In genomic region chr11:113143839-113144627, GRCm38 (mm10) we compare ENCODE assay signal across 9 mouse cellular contexts.
DNase-seq lines count a peak whose midpoint lies in the region; ATAC-seq lines count a peak whose summit lies in the region.
"Had no signal": no experiment of that assay in that cellular context is flagged by ENCODE, and none has a peak within 500 bp of the region (broad histone marks: within the 10 kb centered on the region; RNA-seq: fewer than 3 reads in every experiment).

No protein-coding gene starts in this region.

- H3K27ac ChIP-seq in hindbrain, embryonic 16.5 days (ENCODE audit: low read depth, low read length) = peak overlapping the region; percentile 78
- H3K27ac ChIP-seq in midbrain, embryonic 14.5 days (replicated peaks; ENCODE audit: low read depth, low read length) = peak overlapping the region; percentile 28; the same call in 1 of the 2 replicates
- H3K27ac ChIP-seq in stomach, embryonic 14.5 days (ENCODE audit: low read length) = no peak overlapping the region
- H3K27ac ChIP-seq: embryonic facial prominence, embryonic 13.5 days had no signal

- WGBS in hindbrain, embryonic 16.5 days = 13% methylated on average over 14 of the region's 14 CpGs
- 5% methylated on average over 14 of the region's 14 CpGs for WGBS in midbrain, embryonic 14.5 days
- 35% methylated on average over 14 of the region's 14 CpGs for WGBS in stomach, embryonic 14.5 days

- no peaks in the 10 kb centered on the region for H3K27me3 ChIP-seq in hindbrain, embryonic 16.5 days (replicated peaks; ENCODE audit: control insufficient read depth, insufficient read depth, low read length)
- no peaks in the 10 kb centered on the region for H3K27me3 ChIP-seq in midbrain, embryonic 14.5 days (ENCODE audit: control insufficient read depth, insufficient read depth, low read length)
- H3K27me3 ChIP-seq in stomach, embryonic 14.5 days (ENCODE audit: control insufficient read depth, insufficient read depth, low read length) = no peaks in the 10 kb centered on the region
- H3K27me3 ChIP-seq: embryonic facial prominence, embryonic 13.5 days had no signal

- peak; percentile 58 for DNase-seq in layer of hippocampus, adult 11-12 months (ENCODE audit: low spot score)
- DNase-seq in layer of hippocampus, adult 9-10 months (ENCODE audit: low spot score) = no peak
- DNase-seq in cerebellum, adult 9-10 months = peak; percentile 74
- DNase-seq in gastrocnemius, postnatal 36 days = peak; percentile 47 to 64
- DNase-seq in midbrain, embryonic 14.5 days = peak; percentile 80
- no peak for DNase-seq in spleen, postnatal 10 days (ENCODE audit: low spot score in 2 of 2)

- no peak overlapping the region for H3K4me3 ChIP-seq in hindbrain, embryonic 16.5 days (ENCODE audit: low read length)
- H3K4me3 ChIP-seq in midbrain, embryonic 14.5 days (replicated peaks; ENCODE audit: low read depth, low read length) = no peak overlapping the region
- no peak overlapping the region for H3K4me3 ChIP-seq in stomach, embryonic 14.5 days (ENCODE audit: low read depth, low read length)
- H3K4me3 ChIP-seq: embryonic facial prominence, embryonic 13.5 days had no signal

- peak overlapping the region; percentile 26 for H3K9ac ChIP-seq in hindbrain, embryonic 16.5 days (ENCODE audit: low read depth, low read length)
- H3K9ac ChIP-seq in midbrain, embryonic 14.5 days (replicated peaks; ENCODE audit: low read length) = no peak overlapping the region; the same call in 1 of the 2 replicates
- no peak overlapping the region for H3K9ac ChIP-seq in stomach, embryonic 14.5 days (replicated peaks; ENCODE audit: low read depth, low read length)
- H3K9ac ChIP-seq: embryonic facial prominence, embryonic 13.5 days had no signal

- peak; percentile 86 for ATAC-seq in hindbrain, embryonic 16.5 days
- ATAC-seq in midbrain, embryonic 14.5 days (ENCODE audit: low FRiP score, low TSS enrichment) = peak; percentile 62; the same call in 1 of the 2 replicates
- no peak for ATAC-seq in stomach, embryonic 14.5 days (ENCODE audit: insufficient number of reproducible peaks, insufficient read depth, low FRiP score, low read depth)

- H3K4me1 ChIP-seq in hindbrain, embryonic 16.5 days (ENCODE audit: control insufficient read depth, insufficient read depth, low read depth, low read length) = peaks cover 34% of the 10 kb centered on the region
- H3K4me1 ChIP-seq in midbrain, embryonic 14.5 days (ENCODE audit: control insufficient read depth, insufficient read depth, low read length) = peaks cover 17% of the 10 kb centered on the region
- peaks cover 22% of the 10 kb centered on the region for H3K4me1 ChIP-seq in stomach, embryonic 14.5 days (ENCODE audit: control insufficient read depth, insufficient read depth, low read length)

- H3K9me3 ChIP-seq in hindbrain, embryonic 16.5 days (ENCODE audit: control insufficient read depth, low read length) = no peaks in the 10 kb centered on the region
- H3K9me3 ChIP-seq in midbrain, embryonic 14.5 days (ENCODE audit: control insufficient read depth, low read length) = no peaks in the 10 kb centered on the region
- H3K9me3 ChIP-seq in stomach, embryonic 14.5 days (ENCODE audit: control insufficient read depth, low read depth, low read length) = no peaks in the 10 kb centered on the region
- H3K9me3 ChIP-seq: embryonic facial prominence, embryonic 13.5 days had no signal

- peak overlapping the region; percentile 36 for H3K4me2 ChIP-seq in hindbrain, embryonic 16.5 days (ENCODE audit: low read length)
- H3K4me2 ChIP-seq in midbrain, embryonic 14.5 days (ENCODE audit: low read length) = peak overlapping the region; percentile 18; the same call in 1 of the 2 replicates
- 0 out of 2 replicates have a peak overlapping the region, but pooled peaks have one; percentile 5 for H3K4me2 ChIP-seq in stomach, embryonic 14.5 days (replicated peaks; ENCODE audit: low read depth, low read length)
- H3K4me2 ChIP-seq: embryonic facial prominence, embryonic 13.5 days had no signal

- intact Hi-C loops in gastrocnemius, postnatal 36 days (cut with DNase I) = no loop called here

- no peaks in the 10 kb centered on the region for H3K36me3 ChIP-seq in hindbrain, embryonic 16.5 days (ENCODE audit: control insufficient read depth, insufficient read depth, low read length)
- no peaks in the 10 kb centered on the region for H3K36me3 ChIP-seq in midbrain, embryonic 14.5 days (ENCODE audit: control insufficient read depth, insufficient read depth, low read length)
- no peaks in the 10 kb centered on the region for H3K36me3 ChIP-seq in stomach, embryonic 14.5 days (ENCODE audit: control insufficient read depth, insufficient read depth, low read length)
- H3K36me3 ChIP-seq: embryonic facial prominence, embryonic 13.5 days had no signal

Comparison
In these comparisons a context has a peak if more than half of its experiments do, and no peak if none do; other contexts are left out.
1. DNase-seq: peak in layer of hippocampus, adult 11-12 months (single experiment), cerebellum, adult 9-10 months (single experiment), gastrocnemius, postnatal 36 days (2 of 2) and midbrain, embryonic 14.5 days (single experiment); none in layer of hippocampus, adult 9-10 months (single experiment) and spleen, postnatal 10 days (0 of 2).
2. Peak in every context shown above with its lines, with median percentiles within 50 percentile points of each other: H3K4me2 ChIP-seq.